Mouse (Mus musculus) embryo, embryonic 10 days (tissue): ENCODE measurements around the gene 4930564D02Rik.

ENCODE experiments used
- DNase-seq: peaks from one replicate; pipeline ENCODE4 v3.0.0-alpha.2; 2015; ENCODE audit warnings: low spot score

Gene 4930564D02Rik

DNA sequence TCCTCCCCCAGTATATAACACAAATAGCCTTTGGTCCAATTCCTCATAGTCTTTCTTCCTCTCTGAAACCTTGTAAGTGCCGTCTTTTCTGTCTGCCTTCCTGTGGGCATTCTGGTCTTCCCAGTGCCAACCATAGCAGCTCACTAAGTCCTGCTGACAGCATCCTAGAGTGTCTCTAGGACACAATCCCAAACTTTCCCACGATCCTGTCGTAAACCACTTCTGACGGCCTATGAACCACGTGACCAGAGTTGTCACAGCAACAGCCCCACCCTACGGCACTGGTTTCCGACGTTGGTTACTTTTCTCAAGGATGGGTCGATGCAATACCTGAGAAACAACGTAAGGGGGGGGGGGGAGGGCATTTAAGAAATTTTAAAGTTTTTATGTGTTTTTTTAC lies at the start of gene 4930564D02Rik:
4930564D02Rik (plus strand) TSS at position 301 of the 400 bp plus-strand sequence.
- no peak for DNase-seq

DNA sequence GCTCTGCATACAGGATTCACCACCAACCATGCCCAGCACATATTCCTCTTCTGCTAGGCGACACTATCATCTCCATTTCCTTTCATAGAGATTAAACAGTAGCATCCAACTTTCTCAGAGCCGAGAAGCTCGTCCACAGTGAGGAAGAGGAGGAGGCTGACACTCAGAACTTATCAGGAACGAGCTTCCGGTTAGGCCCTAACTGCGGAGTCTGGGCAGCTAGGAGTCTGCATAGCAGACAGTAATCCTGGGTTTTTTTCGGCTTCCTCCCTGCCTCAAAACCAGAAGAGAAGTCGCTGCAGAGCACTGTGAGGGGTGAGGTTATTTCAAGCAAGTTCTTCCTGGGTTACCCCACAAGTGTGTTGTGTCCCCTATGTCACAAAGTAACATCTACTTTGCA lies 49.3 kb upstream of the 4930564D02Rik start:
- no peak for DNase-seq

GRCm38 (mm10) chr3:105018085-105018782 lies 48.4 kb upstream of the 4930564D02Rik start:
- no peak for DNase-seq

DNA sequence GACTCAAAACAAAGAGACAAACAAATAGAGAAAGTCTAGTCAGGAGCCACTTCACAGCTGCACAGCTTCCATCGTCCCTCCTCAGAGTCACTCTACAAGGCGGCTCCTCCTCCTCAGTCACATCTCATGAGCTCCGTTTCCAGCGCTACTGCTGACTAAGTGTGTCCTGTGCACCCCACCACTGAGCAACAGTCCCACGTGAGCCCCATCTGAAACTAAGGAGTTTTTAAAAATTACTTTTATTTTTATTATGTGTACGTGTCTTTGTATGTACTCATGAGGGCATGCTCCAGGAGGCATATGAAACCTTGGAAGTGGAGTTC lies 47.9 kb upstream of the 4930564D02Rik start:
- no peak for DNase-seq

- no peak for DNase-seq
Measured at GRCm38 (mm10) chr3:105019826-105020692, 46.6 kb upstream of the 4930564D02Rik start.

- DNase-seq: no peak
Measured at GRCm38 (mm10) chr3:105023371-105024005, 43.2 kb upstream of the 4930564D02Rik start.

- DNase-seq: no peak
Measured at GRCm38 (mm10) chr3:105036281-105036847, 30.3 kb upstream of the 4930564D02Rik start.

DNA sequence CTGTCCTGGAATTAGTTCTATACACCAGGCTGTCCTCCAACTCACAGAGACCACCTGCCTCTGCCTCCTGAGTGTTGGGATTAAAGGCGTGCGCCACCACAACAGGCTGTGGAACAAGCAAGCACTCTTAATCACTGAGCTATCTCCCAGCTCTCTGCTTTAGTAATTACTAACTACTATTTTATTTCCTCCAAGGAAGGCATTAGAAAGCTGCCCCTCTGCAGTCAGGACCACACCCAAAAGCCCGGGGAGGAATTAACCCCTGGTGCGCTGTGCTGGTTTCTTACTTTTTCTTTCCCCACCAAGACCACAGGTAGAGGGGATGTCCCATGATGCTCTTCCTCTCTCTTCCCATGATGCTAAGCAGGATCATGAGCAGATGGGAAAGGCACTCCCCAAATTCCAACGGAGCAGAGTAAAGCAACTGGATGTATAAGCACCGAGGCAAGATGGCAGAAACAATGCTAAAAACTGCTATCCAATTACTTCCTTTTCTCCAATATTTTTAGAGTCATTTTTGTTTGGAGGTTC lies 29.3 kb upstream of the 4930564D02Rik start:
- DNase-seq: no peak

DNA sequence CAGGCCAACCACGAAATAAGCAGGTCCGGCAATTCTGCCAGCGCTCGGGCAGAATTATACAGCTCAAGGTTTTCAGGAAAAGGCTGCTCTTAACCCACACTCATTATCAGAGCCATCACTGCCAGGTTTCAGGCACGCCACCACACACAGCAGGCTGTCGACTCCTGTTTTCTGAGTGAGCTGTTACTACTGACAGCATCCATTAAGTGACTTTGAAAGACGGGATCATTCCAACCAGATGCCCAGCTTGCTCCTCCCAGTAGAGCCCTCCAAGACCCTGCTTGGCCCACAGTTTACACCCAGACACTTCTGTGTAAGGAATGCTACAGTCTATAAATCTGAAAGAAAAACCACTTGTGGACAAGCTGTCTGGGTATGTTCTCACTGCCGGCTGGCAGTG lies 26.6 kb upstream of the 4930564D02Rik start:
- DNase-seq: peak; percentile 31

GRCm38 (mm10) chr3:105040983-105041625 lies 25.5 kb upstream of the 4930564D02Rik start:
- DNase-seq: no peak

DNA sequence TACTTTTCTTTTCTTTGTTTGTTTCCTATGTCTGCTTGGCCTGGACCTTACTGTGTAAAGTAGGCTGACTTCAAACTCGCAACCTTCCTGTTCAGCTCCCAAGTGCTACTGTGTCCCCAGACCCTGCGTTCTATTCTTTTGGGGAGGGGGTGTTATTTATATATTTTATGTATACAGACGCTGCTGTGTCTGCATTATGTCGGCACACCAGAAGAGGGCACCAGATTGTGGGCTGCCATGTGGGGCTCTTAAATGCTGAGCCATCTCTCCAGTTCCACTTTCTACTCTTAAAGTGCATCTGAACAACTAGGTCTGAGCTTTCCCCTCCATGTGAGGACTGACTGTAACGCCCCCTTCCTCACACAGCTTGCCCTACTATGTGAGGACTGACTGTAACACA lies 22.9 kb upstream of the 4930564D02Rik start:
- DNase-seq: no peak

GRCm38 (mm10) chr3:105046870-105047269 lies 19.8 kb upstream of the 4930564D02Rik start:
- no peak for DNase-seq

DNA sequence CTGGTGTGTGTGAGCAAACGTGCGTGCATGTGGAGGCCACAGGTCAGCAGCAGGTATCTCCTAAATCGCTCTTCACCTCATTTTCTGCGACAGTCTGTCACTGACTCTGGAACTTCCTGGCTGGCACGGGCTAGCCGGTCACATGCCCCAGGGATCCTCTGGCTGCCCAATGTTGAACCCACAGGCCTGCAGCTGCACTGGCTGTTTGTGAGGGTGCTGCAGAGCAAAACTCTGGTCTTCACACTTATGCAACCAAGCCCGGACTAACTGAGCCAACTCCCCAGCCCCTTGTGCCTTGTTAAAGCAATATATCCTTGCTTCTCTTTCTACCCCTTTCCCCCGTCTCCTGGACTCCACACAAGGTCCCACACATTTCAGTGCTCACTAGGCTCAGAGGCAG lies 19.0 kb upstream of the 4930564D02Rik start:
- DNase-seq: no peak

- DNase-seq: no peak
Measured at GRCm38 (mm10) chr3:105049848-105050247, 16.8 kb upstream of the 4930564D02Rik start.

- no peak for DNase-seq
Measured at GRCm38 (mm10) chr3:105051103-105051502, 15.5 kb upstream of the 4930564D02Rik start.

- peak; percentile 81 for DNase-seq
Measured at GRCm38 (mm10) chr3:105052171-105052936, 14.3 kb upstream of the 4930564D02Rik start.

DNA sequence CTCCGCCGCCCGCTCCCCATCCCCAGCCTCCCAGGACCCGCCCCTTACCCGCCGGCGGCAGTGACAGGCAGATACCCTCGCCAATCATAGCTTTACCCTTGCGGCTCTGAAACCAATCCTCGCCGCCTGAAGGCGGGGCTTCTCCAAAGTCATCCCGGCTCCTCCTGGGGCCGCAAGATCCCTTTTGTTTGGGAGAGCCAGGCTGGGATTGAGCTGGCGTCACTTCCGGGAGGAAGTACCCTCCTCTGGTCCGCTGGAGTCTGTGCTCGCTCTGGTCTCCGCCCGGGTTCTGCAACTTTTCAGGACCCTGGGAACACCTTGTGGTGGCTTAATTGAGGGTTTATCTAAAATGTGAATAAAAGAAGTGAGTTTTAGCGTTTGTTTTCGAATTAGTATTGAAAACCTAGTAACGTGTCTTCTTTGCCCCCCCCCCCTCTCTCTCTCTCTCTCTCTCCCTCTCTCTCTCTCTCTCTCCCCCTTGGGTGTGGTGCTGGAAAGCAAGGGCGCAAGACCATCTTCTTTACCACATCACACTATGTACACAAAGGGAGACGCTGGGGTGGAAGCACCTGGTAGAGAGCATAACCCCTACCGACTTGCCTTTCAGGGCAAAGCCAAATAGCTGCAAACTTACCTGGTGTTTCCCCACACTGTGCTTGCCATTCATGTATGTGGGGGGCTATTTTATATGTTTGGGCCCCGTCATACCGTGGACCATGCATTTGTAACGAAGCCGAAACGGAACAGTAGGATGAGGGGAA lies 13.5 kb upstream of the 4930564D02Rik start, which contains the start of gene Cttnbp2nl:
Cttnbp2nl (minus strand) TSS at position 210 of the 761 bp plus-strand sequence.
- DNase-seq: peak; percentile 97

GRCm38 (mm10) chr3:105053698-105054001 lies 13.0 kb upstream of the 4930564D02Rik start:
- no peak for DNase-seq

DNA sequence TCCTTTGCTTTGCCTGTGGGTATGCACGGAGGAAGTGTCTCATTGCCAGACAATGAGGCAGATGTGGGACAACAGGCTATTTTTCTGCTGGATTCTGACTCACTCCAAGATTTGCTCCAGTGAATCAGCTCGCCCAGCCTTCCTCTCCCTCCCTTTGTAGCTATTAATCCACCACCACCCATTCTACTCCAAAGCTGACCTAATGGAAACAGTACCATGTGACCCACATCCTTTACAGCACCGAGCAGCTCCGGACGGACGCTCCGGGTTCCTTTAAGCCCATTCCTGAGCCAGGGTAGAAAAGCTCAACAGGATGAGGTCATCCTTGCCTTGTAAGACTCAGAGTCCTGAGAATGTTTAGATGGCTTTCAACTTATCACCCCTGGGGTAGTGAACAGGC lies 11.7 kb upstream of the 4930564D02Rik start:
- DNase-seq: peak; percentile 33

- DNase-seq: no peak
Measured at GRCm38 (mm10) chr3:105055666-105056065, 11.0 kb upstream of the 4930564D02Rik start.
